Mouse (Mus musculus): ENCODE measurements at regions not wholly inside any gene's neighbourhood (a gene's known extent, or its start where the extent isn't known, plus 50 kb on each side); places are given as distances from the start of the nearest gene placed in this dataset.

DNA sequence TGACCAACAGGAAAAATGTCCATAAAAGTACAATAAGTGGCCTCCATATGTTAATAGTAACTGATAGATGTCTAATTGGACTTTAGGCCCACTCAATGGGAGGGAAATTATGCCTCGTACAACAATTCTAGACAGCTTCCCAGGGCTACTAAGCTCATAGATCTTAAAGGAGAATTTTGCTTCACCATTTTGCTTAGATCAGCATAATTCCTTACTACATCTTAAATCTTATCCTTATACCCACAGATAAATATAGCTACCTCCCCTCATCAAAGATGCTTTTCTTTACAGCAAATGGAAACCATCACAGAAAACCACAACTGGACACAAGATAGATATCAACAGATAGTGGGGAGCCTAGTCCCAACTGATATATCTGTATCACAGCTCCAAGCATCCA lies 263.6 kb upstream of the Intu start:
- Histone ChIP-seq H3K27me3 (ENCODE audit: insufficient read depth, low read length) (no peaks in the 10 kb centered on the region), H3K36me3 (ENCODE audit: insufficient read depth, low read length) (no peaks in the 10 kb centered on the region), H3K4me1 (ENCODE audit: insufficient read depth, low read length) (no peaks in the 10 kb centered on the region), H3K27ac (no peak overlapping the region), H3K4me3 (ENCODE audit: low read length) (no peak overlapping the region), H3K4me2 (ENCODE audit: low read depth, low read length) (no peak overlapping the region), H3K9ac (replicated peaks; ENCODE audit: low read length) (no peak overlapping the region), H3K9me3 (ENCODE audit: low read length) (no peaks in the 10 kb centered on the region)
- no peak for DNase-seq (ENCODE audit: low spot score)
- no peak for ATAC-seq
- no peak for TF ChIP-seq CTCF (IDR thresholded peaks at IDR 0.05; ENCODE audit: low read depth)
- WGBS, result 88% methylated on average over 1 of the region's 1 CpGs

DNA sequence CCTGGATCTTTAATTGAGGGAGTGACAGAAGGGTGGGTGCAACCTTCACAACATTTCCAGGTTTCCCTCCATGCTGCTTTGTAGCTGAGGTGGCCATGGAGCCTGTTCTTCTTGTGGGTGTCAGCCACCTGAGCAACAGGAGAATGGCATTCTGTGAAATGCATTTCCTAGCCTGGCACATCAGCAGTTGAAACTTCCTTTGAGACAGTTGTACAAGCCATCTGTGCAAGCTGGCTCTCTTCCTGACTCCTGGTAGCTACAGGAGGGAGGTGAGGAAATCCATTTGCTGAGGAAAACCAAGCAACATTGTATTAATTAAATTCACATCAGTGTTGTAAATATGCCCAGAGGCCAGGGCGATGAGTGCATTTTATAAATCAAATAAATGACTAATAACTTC lies 248.2 kb upstream of the Intu start:
- Histone ChIP-seq H3K27me3 (ENCODE audit: insufficient read depth, low read length) (no peaks in the 10 kb centered on the region), H3K4me2 (ENCODE audit: low read depth, low read length) (no peak overlapping the region), H3K36me3 (ENCODE audit: insufficient read depth, low read length) (no peaks in the 10 kb centered on the region), H3K4me1 (ENCODE audit: insufficient read depth, low read length) (no peaks in the 10 kb centered on the region), H3K27ac (no peak overlapping the region), H3K9me3 (ENCODE audit: low read length) (no peaks in the 10 kb centered on the region), H3K9ac (replicated peaks; ENCODE audit: low read length) (no peak overlapping the region), H3K4me3 (ENCODE audit: low read length) (no peak overlapping the region)
- 69% methylated on average over 1 of the region's 1 CpGs for WGBS
- DNase-seq (ENCODE audit: low spot score), result peak; percentile 53
- ATAC-seq, result no peak
- no peak for TF ChIP-seq CTCF (IDR thresholded peaks at IDR 0.05; ENCODE audit: low read depth)

DNA sequence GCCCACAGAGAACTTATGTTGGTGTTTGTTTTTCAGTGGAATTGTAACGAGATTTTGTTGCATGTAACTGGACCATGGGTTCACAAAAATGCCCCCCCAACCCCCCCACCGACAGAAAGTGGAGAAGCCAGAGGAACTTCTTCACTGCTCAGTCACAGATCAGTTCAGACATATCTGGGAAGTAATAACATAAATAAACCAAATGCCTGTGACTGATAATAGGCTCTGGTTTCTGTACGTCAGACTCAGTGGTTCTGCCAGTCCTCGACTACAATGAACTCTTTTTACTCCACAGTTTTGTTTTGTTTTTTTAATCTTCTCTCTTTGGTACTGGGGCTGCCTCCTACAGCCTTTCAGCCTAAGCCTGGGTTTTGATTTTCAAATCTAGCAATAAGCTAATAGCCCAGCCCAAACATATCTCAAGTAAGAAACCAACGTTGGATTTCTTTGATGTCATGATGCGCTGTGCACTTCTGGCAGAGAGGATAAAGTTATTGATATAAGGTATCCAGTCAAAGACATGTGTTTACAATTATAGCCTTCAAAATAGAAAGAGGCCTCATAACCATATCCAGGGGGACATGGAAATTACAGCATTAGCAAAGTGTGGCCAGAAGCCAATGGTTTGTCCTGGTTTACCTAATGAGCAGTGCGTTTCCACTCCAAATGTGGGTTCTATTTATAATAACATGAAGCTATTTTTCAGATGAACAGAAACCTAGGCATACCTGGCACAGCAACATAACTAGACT lies 244.0 kb upstream of the Intu start:
- WGBS, result 77% methylated on average over 7 of the region's 7 CpGs
- Histone ChIP-seq H3K27me3 (ENCODE audit: insufficient read depth, low read length) (no peaks in the 10 kb centered on the region), H3K4me2 (ENCODE audit: low read depth, low read length) (no peak overlapping the region), H3K4me1 (ENCODE audit: insufficient read depth, low read length) (no peaks in the 10 kb centered on the region), H3K36me3 (ENCODE audit: insufficient read depth, low read length) (no peaks in the 10 kb centered on the region), H3K27ac (no peak overlapping the region), H3K9ac (replicated peaks; ENCODE audit: low read length) (no peak overlapping the region), H3K9me3 (ENCODE audit: low read length) (no peaks in the 10 kb centered on the region), H3K4me3 (ENCODE audit: low read length) (no peak overlapping the region)
- DNase-seq (ENCODE audit: low spot score) (no peak), ATAC-seq (no peak)
- TF ChIP-seq CTCF (IDR thresholded peaks at IDR 0.05; ENCODE audit: low read depth), result no peak

DNA sequence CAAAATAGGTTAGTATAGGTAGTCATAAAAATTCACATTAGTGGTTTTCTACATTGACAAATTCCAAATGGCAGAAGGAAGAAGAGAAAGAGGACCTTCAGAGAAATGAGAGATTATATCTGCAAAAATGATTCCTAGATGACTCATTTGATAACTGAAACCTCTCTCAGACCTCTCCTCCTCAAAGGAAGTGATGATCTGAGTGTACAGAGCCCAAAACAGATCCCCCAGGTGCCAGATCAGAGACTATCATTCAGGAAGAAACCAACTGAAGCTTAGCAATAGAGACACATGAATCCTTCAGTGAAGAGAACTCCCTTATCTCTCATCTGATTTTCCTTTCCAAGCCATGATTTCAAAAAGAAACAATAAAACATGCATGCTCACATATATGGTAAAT lies 234.0 kb upstream of the Intu start:
- Histone ChIP-seq H3K27me3 (ENCODE audit: insufficient read depth, low read length) (no peaks in the 10 kb centered on the region), H3K4me3 (ENCODE audit: low read length) (no peak overlapping the region), H3K9me3 (ENCODE audit: low read length) (no peaks in the 10 kb centered on the region), H3K27ac (no peak overlapping the region), H3K4me1 (ENCODE audit: insufficient read depth, low read length) (no peaks in the 10 kb centered on the region), H3K9ac (replicated peaks; ENCODE audit: low read length) (no peak overlapping the region), H3K36me3 (ENCODE audit: insufficient read depth, low read length) (no peaks in the 10 kb centered on the region), H3K4me2 (ENCODE audit: low read depth, low read length) (no peak overlapping the region)
- DNase-seq (ENCODE audit: low spot score) (no peak), ATAC-seq (no peak)
- no peak for TF ChIP-seq CTCF (IDR thresholded peaks at IDR 0.05; ENCODE audit: low read depth)

DNA sequence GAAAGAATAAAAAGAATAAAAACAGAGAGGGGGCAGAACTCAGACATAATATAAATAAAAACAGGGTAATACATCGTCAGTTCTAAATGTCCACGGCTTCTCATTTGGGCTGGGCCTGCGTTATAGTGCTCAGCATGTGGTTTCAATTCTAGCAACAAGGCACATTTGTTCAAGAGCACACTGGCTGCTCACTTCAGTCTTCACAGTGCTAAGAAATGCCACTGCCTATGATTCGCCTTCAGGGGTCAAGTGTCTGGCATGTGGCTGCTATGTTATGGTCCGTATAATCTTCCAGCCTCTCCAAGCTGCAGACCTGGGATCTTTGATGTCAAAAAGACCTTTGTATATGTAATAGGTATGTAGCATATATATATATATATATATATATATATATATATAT lies 210.8 kb upstream of the Intu start:
- Histone ChIP-seq H3K4me3 (ENCODE audit: low read length) (no peak overlapping the region), H3K4me2 (ENCODE audit: low read depth, low read length) (no peak overlapping the region), H3K27ac (no peak overlapping the region), H3K9ac (replicated peaks; ENCODE audit: low read length) (no peak overlapping the region), H3K4me1 (ENCODE audit: insufficient read depth, low read length) (no peaks in the 10 kb centered on the region), H3K9me3 (ENCODE audit: low read length) (no peaks in the 10 kb centered on the region), H3K36me3 (ENCODE audit: insufficient read depth, low read length) (no peaks in the 10 kb centered on the region), H3K27me3 (ENCODE audit: insufficient read depth, low read length) (no peaks in the 10 kb centered on the region)
- 60% methylated on average over 5 of the region's 5 CpGs for WGBS
- DNase-seq (ENCODE audit: low spot score) (no peak), ATAC-seq (no peak)
- TF ChIP-seq CTCF (IDR thresholded peaks at IDR 0.05; ENCODE audit: low read depth), result no peak

DNA sequence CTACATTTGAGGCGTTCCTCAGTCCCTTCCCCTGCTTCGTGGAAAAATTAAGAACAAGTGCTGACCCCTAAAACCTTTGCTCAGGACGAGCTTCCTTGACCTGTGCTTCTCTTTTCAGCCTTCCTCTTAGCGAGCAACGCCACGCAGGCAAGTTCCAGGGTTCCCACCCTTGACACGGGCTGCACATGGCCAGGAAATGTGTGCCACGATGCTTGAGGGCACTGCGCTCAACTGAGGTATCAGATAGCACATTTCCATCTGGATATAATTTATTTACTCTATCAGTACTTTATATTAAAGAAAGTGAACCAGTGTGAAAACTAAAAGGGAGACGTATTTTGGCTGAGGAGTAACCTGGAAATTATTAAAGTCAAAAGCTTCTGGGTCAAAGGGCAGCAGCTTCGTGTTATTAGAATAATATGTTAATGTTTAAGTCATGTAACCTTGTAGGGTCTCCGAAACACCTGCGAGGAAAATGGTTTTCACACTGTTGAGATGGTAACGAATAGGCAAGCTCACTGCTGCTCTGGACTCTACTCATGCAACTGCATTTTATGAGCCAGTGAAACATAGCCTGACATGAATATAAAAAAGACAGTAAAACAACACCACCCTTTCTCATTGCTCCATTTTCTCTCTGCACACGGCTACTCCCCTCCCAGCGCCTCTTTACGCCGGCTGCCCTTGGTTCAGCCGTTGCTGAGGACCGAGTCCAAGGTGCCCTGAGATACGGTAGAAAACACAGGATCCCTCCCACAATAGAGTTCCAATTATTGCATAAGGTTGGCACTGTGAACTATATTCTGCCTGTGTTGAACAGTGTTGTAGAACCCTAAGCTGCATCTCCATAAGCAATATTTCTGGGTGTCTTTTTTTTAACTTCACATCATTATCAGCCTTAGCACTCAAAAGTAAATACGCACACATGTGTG lies 204.9 kb upstream of the Intu start:
- Histone ChIP-seq H3K27me3 (ENCODE audit: insufficient read depth, low read length) (no peaks in the 10 kb centered on the region), H3K4me3 (ENCODE audit: low read length) (no peak overlapping the region), H3K36me3 (ENCODE audit: insufficient read depth, low read length) (no peaks in the 10 kb centered on the region), H3K4me2 (ENCODE audit: low read depth, low read length) (no peak overlapping the region), H3K9ac (replicated peaks; ENCODE audit: low read length) (no peak overlapping the region), H3K9me3 (ENCODE audit: low read length) (no peaks in the 10 kb centered on the region), H3K4me1 (ENCODE audit: insufficient read depth, low read length) (no peaks in the 10 kb centered on the region), H3K27ac (no peak overlapping the region)
- DNase-seq (ENCODE audit: low spot score) (no peak), ATAC-seq (no peak)
- TF ChIP-seq CTCF (IDR thresholded peaks at IDR 0.05; ENCODE audit: low read depth), result no peak
- WGBS, result 76% methylated on average over 22 of the region's 22 CpGs
